Mouse (Mus musculus): ENCODE measurements around the gene Kat2a. TPM values are rescaled to one million over a fixed set of nuclear protein-coding genes. Genes with fewer than 3 reads are reported as not detected.

Kat2a gene
- polyA plus RNA-seq, 1 experiment from 2014 or later: 44.1 TPM

DNA sequence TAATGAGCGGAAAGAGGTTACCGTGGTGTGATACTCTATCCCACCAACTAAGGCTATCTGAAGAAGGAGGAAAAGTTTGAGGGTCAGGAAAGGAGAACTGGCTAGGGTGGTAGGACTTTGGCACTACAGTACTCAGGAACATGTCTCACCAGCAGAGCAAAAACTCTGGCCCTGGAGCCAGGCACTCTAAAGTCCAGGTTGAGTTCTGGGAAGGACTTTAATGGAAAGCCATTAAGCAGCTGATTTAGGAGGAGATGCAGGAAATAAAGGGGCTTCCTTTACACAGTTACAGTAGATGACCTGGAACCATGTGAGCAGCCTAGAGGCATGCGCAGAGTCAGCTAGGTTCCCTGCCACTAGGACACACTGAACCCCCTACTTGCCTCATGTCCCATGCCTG is 14.9 kb upstream of the Kat2a start:
- Histone ChIP-seq H3K4me1 (replicated peaks; ENCODE audit: control insufficient read depth, insufficient read depth, low read length) (peaks cover 17% of the 10 kb centered on the region), H3K27me3 (ENCODE audit: control insufficient read depth, insufficient read depth, low read depth, low read length) (no peaks in the 10 kb centered on the region), H3K9me3 (ENCODE audit: control insufficient read depth, low read length) (no peaks in the 10 kb centered on the region), H3K36me3 (ENCODE audit: control insufficient read depth, insufficient read depth, low read length) (peaks cover 3% of the 10 kb centered on the region), H3K4me2 (ENCODE audit: low read depth, low read length) (no peak overlapping the region), H3K27ac (ENCODE audit: low read length) (no peak overlapping the region), H3K9ac (ENCODE audit: low read length) (no peak overlapping the region), H3K4me3 (ENCODE audit: low read length) (no peak overlapping the region)
- ATAC-seq (ENCODE audit: low read depth): no peak
- 94% methylated on average over 3 of the region's 3 CpGs for WGBS

DNA sequence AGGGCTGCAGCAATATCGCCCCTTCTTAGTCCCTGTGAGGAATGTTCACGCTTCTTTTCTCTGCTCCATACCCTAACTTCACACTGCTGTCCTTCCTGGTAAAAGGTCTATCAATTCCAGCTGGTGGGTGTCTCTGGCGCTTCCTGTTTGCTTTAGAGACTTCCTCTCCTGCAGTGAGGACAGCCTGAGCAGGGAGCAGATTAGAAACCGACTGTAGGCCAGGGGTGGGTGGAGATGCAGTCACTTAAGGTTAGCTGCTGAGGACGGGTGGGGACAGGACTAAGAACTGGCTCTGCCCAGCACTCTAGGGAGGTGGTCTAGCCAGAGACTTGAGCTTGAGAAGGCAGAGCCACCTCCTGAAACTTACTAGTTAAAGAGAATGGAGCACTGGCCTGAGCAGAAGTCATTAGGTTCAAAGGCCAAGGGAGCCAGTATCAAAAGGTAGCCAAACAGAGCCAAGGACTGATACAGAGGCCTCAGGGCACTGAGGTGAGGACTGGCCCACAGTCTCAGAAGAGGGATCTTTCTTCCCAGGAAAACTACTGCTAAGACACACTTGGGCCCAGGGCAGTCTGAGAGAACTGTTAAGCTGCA is 12.8 kb upstream of the Kat2a start:
- 15% methylated on average over 5 of the region's 5 CpGs for WGBS
- H3K9me3 ChIP-seq (ENCODE audit: control insufficient read depth, low read length): no peaks in the 10 kb centered on the region
- no peaks in the 10 kb centered on the region for H3K27me3 ChIP-seq (ENCODE audit: control insufficient read depth, insufficient read depth, low read depth, low read length)
- peak overlapping the region; percentile 30 for H3K27ac ChIP-seq (ENCODE audit: low read length)
- 0 out of 2 replicates have a peak overlapping the region, but pooled peaks have one; percentile 5 for H3K9ac ChIP-seq (ENCODE audit: low read length)
- peak overlapping the region; percentile 5; the same call in 1 of the 2 replicates for H3K4me2 ChIP-seq (ENCODE audit: low read depth, low read length)
- peak; percentile 75 for ATAC-seq (ENCODE audit: low read depth)
- peaks cover 32% of the 10 kb centered on the region for H3K4me1 ChIP-seq (replicated peaks; ENCODE audit: control insufficient read depth, insufficient read depth, low read length)
- no peak overlapping the region for H3K4me3 ChIP-seq (ENCODE audit: low read length)
- peaks cover 3% of the 10 kb centered on the region for H3K36me3 ChIP-seq (ENCODE audit: control insufficient read depth, insufficient read depth, low read length)

DNA sequence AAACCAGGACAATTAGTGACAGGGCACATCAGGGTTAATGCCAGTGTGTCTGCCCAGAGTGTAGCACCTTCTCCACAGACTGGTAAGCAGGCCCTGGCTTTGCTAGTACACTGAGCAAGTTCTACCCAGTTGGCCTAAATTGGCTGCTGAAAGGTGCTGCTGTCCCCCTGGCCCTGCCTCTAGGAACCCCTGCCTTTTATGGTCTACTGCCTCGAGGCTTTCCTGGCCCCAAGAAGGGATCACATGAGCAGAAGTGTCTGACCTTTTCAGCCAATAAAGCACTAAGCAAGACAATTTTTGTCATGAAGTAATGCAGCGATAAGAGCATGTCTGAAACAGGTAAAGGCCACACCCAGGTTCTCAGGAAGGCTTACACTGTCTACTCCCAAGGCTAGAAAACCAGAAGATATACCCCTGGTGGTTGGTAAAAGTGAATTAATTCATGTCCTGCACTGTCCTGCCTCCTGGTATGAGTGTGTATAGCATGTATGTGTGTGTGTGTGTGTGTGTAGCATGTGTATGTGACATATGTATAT is 10.3 kb upstream of the Kat2a start:
- Histone ChIP-seq H3K27me3 (ENCODE audit: control insufficient read depth, insufficient read depth, low read depth, low read length) (no peaks in the 10 kb centered on the region), H3K4me2 (ENCODE audit: low read depth, low read length) (no peak overlapping the region), H3K9ac (ENCODE audit: low read length) (no peak overlapping the region), H3K9me3 (ENCODE audit: control insufficient read depth, low read length) (no peaks in the 10 kb centered on the region), H3K4me3 (ENCODE audit: low read length) (no peak overlapping the region), H3K4me1 (replicated peaks; ENCODE audit: control insufficient read depth, insufficient read depth, low read length) (peaks cover 32% of the 10 kb centered on the region), H3K27ac (ENCODE audit: low read length) (peak overlapping the region; percentile 68), H3K36me3 (ENCODE audit: control insufficient read depth, insufficient read depth, low read length) (peaks cover 9% of the 10 kb centered on the region)
- 43% methylated on average over 2 of the region's 2 CpGs for WGBS
- no peak for ATAC-seq (ENCODE audit: low read depth)

DNA sequence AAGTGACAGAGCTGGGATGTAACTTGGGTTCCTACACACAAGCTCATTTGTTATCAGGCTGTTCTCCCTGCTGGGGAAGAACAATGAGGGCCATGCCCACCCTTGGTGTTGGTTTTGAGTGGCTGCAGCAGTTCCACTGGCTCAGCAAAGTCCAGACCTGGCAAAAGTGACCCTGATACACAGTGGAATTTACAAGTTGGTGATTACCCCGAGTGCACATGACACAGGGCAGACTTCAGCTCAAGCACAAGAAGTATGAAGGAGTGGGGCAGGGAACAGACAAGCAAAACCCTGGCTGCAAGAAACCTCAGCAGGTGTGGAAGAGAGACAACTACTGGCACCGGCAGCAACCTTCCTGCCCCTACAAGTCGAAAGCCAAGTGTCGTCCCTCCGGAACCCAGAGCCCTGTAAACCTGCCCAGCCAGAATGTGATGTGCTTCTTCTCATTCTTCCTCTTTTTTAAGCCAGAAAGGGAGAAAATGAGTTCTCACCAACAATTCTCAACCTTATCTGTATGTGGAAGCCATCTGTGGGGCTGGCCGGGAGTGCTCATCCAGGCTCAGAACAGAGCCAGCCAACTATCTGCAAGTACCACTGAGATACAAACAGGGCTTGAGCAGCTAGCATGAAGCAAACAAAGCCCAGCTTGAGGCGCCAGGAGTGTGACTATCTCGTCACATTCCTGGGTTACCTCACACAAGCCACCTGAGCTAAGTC is 9.7 kb upstream of the Kat2a start:
- ATAC-seq (ENCODE audit: low read depth): no peak
- Histone ChIP-seq H3K4me2 (ENCODE audit: low read depth, low read length) (no peak overlapping the region), H3K9ac (ENCODE audit: low read length) (no peak overlapping the region), H3K27me3 (ENCODE audit: control insufficient read depth, insufficient read depth, low read depth, low read length) (no peaks in the 10 kb centered on the region), H3K4me1 (replicated peaks; ENCODE audit: control insufficient read depth, insufficient read depth, low read length) (peaks cover 32% of the 10 kb centered on the region), H3K36me3 (ENCODE audit: control insufficient read depth, insufficient read depth, low read length) (peaks cover 10% of the 10 kb centered on the region), H3K9me3 (ENCODE audit: control insufficient read depth, low read length) (no peaks in the 10 kb centered on the region), H3K27ac (ENCODE audit: low read length) (peak overlapping the region; percentile 68), H3K4me3 (ENCODE audit: low read length) (no peak overlapping the region)
- WGBS: 58% methylated on average over 8 of the region's 8 CpGs

DNA sequence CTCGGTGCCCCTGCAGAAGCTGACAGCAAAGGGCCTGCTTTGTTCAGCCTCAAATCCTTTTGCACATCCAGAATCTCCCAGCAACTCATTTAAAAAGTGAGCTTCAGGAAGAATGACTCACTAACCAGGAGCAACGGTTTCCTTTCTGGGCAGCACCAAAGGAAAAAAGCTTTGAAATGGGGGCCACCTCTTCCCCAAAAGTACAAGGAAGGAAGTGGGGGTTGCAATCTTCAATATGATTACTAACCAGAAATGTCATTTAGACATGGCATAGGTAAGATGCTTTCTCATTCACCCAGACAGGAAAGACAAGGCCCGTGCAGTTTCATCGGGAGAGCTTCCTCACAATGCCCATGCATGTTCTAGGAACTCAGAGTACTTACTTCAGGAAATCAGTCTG is 9.0 kb upstream of the Kat2a start:
- WGBS: 56% methylated on average over 4 of the region's 4 CpGs
- H3K27me3 ChIP-seq (ENCODE audit: control insufficient read depth, insufficient read depth, low read depth, low read length): no peaks in the 10 kb centered on the region
- peaks cover 10% of the 10 kb centered on the region for H3K36me3 ChIP-seq (ENCODE audit: control insufficient read depth, insufficient read depth, low read length)
- ATAC-seq (ENCODE audit: low read depth): no peak
- H3K4me2 ChIP-seq (ENCODE audit: low read depth, low read length): no peak overlapping the region
- H3K27ac ChIP-seq (ENCODE audit: low read length): peak overlapping the region; percentile 73
- peaks cover 32% of the 10 kb centered on the region for H3K4me1 ChIP-seq (replicated peaks; ENCODE audit: control insufficient read depth, insufficient read depth, low read length)
- H3K9ac ChIP-seq (ENCODE audit: low read length): no peak overlapping the region
- no peak overlapping the region for H3K4me3 ChIP-seq (ENCODE audit: low read length)
- H3K9me3 ChIP-seq (ENCODE audit: control insufficient read depth, low read length): no peaks in the 10 kb centered on the region

DNA sequence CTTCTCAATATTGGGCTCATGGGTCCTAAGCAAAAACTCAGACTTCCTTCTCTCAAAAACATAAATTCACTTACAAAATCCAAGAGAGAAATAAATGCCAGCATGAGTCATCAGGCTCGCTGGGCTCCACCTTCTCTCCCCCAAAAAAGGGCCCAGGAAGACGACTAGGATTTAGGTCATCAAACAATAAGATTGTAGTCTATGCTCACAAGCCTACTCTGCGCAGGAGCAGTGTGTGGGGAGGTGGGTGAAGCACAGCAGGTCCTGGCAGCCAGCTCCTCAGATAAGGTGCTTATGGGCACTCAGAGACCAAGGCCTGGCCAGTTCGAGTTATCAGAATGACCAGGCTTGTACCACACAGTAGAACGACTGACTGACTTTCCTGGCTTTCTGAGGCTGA is 8.1 kb upstream of the Kat2a start:
- no peak for ATAC-seq (ENCODE audit: low read depth)
- H3K9me3 ChIP-seq (ENCODE audit: control insufficient read depth, low read length): no peaks in the 10 kb centered on the region
- H3K4me2 ChIP-seq (ENCODE audit: low read depth, low read length): no peak overlapping the region
- peak overlapping the region; percentile 73 for H3K27ac ChIP-seq (ENCODE audit: low read length)
- no peaks in the 10 kb centered on the region for H3K27me3 ChIP-seq (ENCODE audit: control insufficient read depth, insufficient read depth, low read depth, low read length)
- peak overlapping the region; percentile 36 for H3K9ac ChIP-seq (ENCODE audit: low read length)
- WGBS: 60% methylated on average over 5 of the region's 5 CpGs
- H3K36me3 ChIP-seq (ENCODE audit: control insufficient read depth, insufficient read depth, low read length): peaks cover 13% of the 10 kb centered on the region
- no peak overlapping the region for H3K4me3 ChIP-seq (ENCODE audit: low read length)
- peaks cover 29% of the 10 kb centered on the region for H3K4me1 ChIP-seq (replicated peaks; ENCODE audit: control insufficient read depth, insufficient read depth, low read length)

DNA sequence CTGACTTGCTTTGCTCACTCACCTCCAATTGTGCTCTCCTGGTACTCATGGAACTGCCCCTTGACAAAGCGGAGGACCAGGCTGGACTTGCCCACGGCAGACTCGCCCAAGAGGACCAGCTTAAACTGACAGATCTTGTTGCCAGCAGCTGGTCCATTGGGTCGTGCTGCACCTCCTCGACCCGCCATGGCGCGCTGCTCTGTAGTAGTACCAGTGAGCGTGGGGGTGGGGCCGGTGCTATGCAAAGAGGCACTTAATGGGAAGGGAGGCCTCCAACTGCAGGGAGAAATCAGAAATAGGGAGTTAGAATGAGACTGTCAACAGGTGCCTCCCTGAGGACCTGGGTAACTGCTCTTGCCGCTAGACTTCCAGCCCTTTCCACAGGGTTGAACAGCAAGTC is 7.6 kb upstream of the Kat2a start:
- no peaks in the 10 kb centered on the region for H3K27me3 ChIP-seq (ENCODE audit: control insufficient read depth, insufficient read depth, low read depth, low read length)
- 61% methylated on average over 11 of the region's 11 CpGs for WGBS
- peaks cover 24% of the 10 kb centered on the region for H3K4me1 ChIP-seq (replicated peaks; ENCODE audit: control insufficient read depth, insufficient read depth, low read length)
- H3K4me2 ChIP-seq (ENCODE audit: low read depth, low read length): no peak overlapping the region
- H3K9ac ChIP-seq (ENCODE audit: low read length): no peak overlapping the region
- peaks cover 14% of the 10 kb centered on the region for H3K36me3 ChIP-seq (ENCODE audit: control insufficient read depth, insufficient read depth, low read length)
- no peak overlapping the region for H3K4me3 ChIP-seq (ENCODE audit: low read length)
- H3K27ac ChIP-seq (ENCODE audit: low read length): no peak overlapping the region; the same call in 1 of the 2 replicates
- ATAC-seq (ENCODE audit: low read depth): no peak
- H3K9me3 ChIP-seq (ENCODE audit: control insufficient read depth, low read length): no peaks in the 10 kb centered on the region

DNA sequence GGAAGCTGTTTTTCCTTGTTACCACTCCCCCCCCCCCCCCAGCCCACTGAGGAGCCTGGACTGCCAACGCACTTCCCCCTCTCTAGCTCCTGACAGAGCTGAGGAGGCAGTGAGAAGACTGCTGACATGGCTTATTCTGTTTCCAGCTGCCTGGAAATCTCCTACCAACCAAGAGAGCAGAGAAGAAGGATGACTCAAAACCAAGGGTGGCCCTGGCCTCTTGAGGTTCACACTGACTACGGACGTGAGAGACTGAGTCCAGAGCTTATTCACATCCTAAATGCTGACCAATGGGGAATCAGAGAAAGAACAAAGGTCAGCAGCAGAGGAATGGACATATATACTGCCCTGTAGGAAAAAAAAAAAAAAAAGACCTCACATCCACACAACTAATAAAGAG is 7.0 kb upstream of the Kat2a start:
- Histone ChIP-seq H3K9ac (ENCODE audit: low read length) (no peak overlapping the region), H3K4me2 (ENCODE audit: low read depth, low read length) (no peak overlapping the region), H3K4me3 (ENCODE audit: low read length) (no peak overlapping the region), H3K9me3 (ENCODE audit: control insufficient read depth, low read length) (no peaks in the 10 kb centered on the region), H3K36me3 (ENCODE audit: control insufficient read depth, insufficient read depth, low read length) (peaks cover 15% of the 10 kb centered on the region), H3K4me1 (replicated peaks; ENCODE audit: control insufficient read depth, insufficient read depth, low read length) (peaks cover 21% of the 10 kb centered on the region), H3K27ac (ENCODE audit: low read length) (no peak overlapping the region), H3K27me3 (ENCODE audit: control insufficient read depth, insufficient read depth, low read depth, low read length) (no peaks in the 10 kb centered on the region)
- WGBS: 89% methylated on average over 3 of the region's 3 CpGs
- ATAC-seq (ENCODE audit: low read depth): no peak; the same call in 1 of the 2 replicates

DNA sequence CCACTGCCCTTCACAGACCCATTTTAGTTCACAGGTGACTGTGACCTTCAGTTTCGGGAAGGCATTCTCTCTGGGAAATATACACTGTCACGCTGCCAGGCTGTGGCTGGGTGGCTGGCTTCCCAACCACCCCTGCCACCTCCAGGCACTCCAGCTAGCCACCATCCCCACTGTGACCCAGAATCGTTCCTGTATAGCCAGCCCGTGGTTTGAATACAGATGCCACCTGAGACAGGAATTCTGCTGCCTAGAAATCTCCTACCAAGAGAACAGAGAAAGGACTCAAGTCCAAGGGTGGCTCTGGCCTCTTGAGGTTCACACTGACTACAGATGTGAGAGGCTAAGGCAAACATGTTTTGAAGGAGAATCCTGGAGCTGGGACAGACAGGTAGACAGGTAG is 6.6 kb upstream of the Kat2a start:
- H3K27ac ChIP-seq (ENCODE audit: low read length): no peak overlapping the region
- H3K4me1 ChIP-seq (replicated peaks; ENCODE audit: control insufficient read depth, insufficient read depth, low read length): peaks cover 25% of the 10 kb centered on the region
- no peak overlapping the region for H3K4me3 ChIP-seq (ENCODE audit: low read length)
- H3K9ac ChIP-seq (ENCODE audit: low read length): no peak overlapping the region
- H3K4me2 ChIP-seq (ENCODE audit: low read depth, low read length): no peak overlapping the region
- H3K27me3 ChIP-seq (ENCODE audit: control insufficient read depth, insufficient read depth, low read depth, low read length): no peaks in the 10 kb centered on the region
- WGBS: 84% methylated on average over 4 of the region's 4 CpGs
- no peak for ATAC-seq (ENCODE audit: low read depth)
- H3K36me3 ChIP-seq (ENCODE audit: control insufficient read depth, insufficient read depth, low read length): peaks cover 15% of the 10 kb centered on the region
- no peaks in the 10 kb centered on the region for H3K9me3 ChIP-seq (ENCODE audit: control insufficient read depth, low read length)

Data from lung, embryonic 16.5 days (tissue).